Mouse (Mus musculus) midbrain, embryonic 11.5 days (tissue): ENCODE results near the gene Kif14. TPM values are rescaled to one million over a fixed set of nuclear protein-coding genes. Genes with fewer than 3 reads are reported as not detected.

Experiments used
- ATAC-seq: fragments of 200-750 bp; cut with Nextera tagmentation; 2 replicates; pipeline ENCODE4 v1.8.0; 2017; ENCODE audit warnings: moderate TSS enrichment, moderate library complexity; ENCODE audit not compliant: low FRiP score
- DNase-seq: peaks from one replicate; pipeline ENCODE4 v3.0.0; 2015; ENCODE audit warnings: low spot score; ENCODE audit errors: missing footprints
- H3K27ac ChIP-seq: fragments of 300-500 bp; sonication (generic); 2 replicates; pipeline ENCODE4 v1.5.1; 2014; ENCODE audit warnings: low read depth, low read length
- H3K27me3 ChIP-seq: fragments of 300-500 bp; sonication (generic); 2 replicates; pipeline ENCODE4 v1.6.1; 2014; ENCODE audit warnings: mild to moderate bottlenecking, low read length, moderate library complexity, mixed read lengths; ENCODE audit not compliant: control insufficient read depth, insufficient read depth
- H3K36me3 ChIP-seq: fragments of 300-500 bp; sonication (generic); 2 replicates; pipeline ENCODE4 v1.6.1; 2014; ENCODE audit warnings: mild to moderate bottlenecking, low read length, moderate library complexity, mixed read lengths; ENCODE audit not compliant: control insufficient read depth, insufficient read depth
- H3K4me1 ChIP-seq: fragments of 300-500 bp; sonication (generic); 2 replicates; pipeline ENCODE4 v1.6.1; 2014; ENCODE audit warnings: low read length; ENCODE audit not compliant: control insufficient read depth, insufficient read depth
- H3K4me2 ChIP-seq: fragments of 300-500 bp; sonication (generic); 2 replicates; pipeline ENCODE4 v1.6.1; 2014; ENCODE audit warnings: mild to moderate bottlenecking, moderate library complexity
- H3K4me3 ChIP-seq: fragments of 300-500 bp; sonication (generic); 2 replicates; pipeline ENCODE4 v1.5.1; 2014; ENCODE audit warnings: low read depth, low read length
- H3K9ac ChIP-seq: fragments of 300-500 bp; sonication (generic); 2 replicates; pipeline ENCODE4 v1.6.1; 2014; ENCODE audit warnings: low read length
- H3K9me3 ChIP-seq: fragments of 300-500 bp; sonication (generic); 2 replicates; pipeline ENCODE4 v1.6.1; 2016; ENCODE audit warnings: low read length; ENCODE audit not compliant: control insufficient read depth
- WGBS: fragments of 180-500 bp; shearing (Covaris S2); extraction: QIAGEN DNeasy Blood & Tissue Kit; methylation state at CpG from one replicate; pipeline ENCODE4 v1.1.7; 2014; 5-methylcytosine and 5-hydroxymethylcytosine counted together
- polyA plus RNA-seq: library from polyadenylated mRNA; unstranded; fragments of >200 nt; fragmentation: Nextera tagmentation; extraction: Ambion mirVana; gene quantifications from 2 replicates; pipeline ENCODE4 v1.2.1, GENCODE M21; 2014

The Kif14 gene
- polyA plus RNA-seq = 7.4 and 8.0 TPM in 2 replicates

- peaks cover 8% of the 10 kb centered on the region; the same call in 1 of the 2 replicates for H3K36me3 ChIP-seq
- DNase-seq (peak; percentile 100), ATAC-seq (peak; percentile 99)
- H3K9ac ChIP-seq = peak within 1 kb of the TSS; percentile 78
- H3K4me2 ChIP-seq = peak within 1 kb of the TSS; percentile 90
- H3K4me3 ChIP-seq = peak within 1 kb of the TSS; percentile 66
- peaks cover 10% of the 10 kb centered on the region for H3K4me1 ChIP-seq
- 1% methylated on average over 52 of the region's 52 CpGs for WGBS
- no peaks in the 10 kb centered on the region for H3K27me3 ChIP-seq
- no peaks in the 10 kb centered on the region for H3K9me3 ChIP-seq
- no peak within 1 kb of the TSS for H3K27ac ChIP-seq
Observed at GRCm38 (mm10) chr1:136466143-136466811, at the start of gene Kif14. Kif14 (plus strand) TSS chr1:136466343.

DNA sequence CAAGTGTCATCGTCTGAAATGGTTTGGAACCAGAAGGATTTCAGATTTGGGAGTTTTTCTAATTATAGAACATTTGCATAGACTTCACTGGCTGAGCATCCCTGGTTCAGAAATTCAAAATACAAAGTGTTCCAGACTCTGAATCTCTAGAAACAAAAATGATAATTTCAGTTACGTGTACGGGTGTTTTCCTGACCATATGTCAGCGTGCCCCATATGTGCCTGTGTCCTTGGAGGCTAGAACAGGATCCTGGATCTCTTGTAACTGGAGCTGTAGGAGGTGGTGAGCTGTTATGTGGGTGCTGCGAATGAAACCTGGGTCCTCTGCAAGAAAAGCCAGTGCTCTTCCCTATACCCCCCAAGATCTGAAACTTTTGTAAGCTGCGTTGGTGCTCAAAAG, 47.8 kb upstream of the Kif14 start:
- Histone ChIP-seq H3K4me1 (no peaks in the 10 kb centered on the region), H3K27me3 (no peaks in the 10 kb centered on the region), H3K36me3 (no peaks in the 10 kb centered on the region), H3K4me2 (no peak overlapping the region), H3K4me3 (no peak overlapping the region), H3K9me3 (no peaks in the 10 kb centered on the region), H3K27ac (no peak overlapping the region), H3K9ac (no peak overlapping the region)
- DNase-seq (no peak), ATAC-seq (no peak)
- 92% methylated on average over 6 of the region's 6 CpGs for WGBS

GRCm38 (mm10) chr1:136427166-136427969, 38.8 kb upstream of the Kif14 start:
- no peak overlapping the region for H3K9ac ChIP-seq
- ATAC-seq (no peak), DNase-seq (no peak)
- WGBS = 77% methylated on average over 11 of the region's 11 CpGs
- no peaks in the 10 kb centered on the region for H3K27me3 ChIP-seq
- no peaks in the 10 kb centered on the region for H3K4me1 ChIP-seq
- H3K36me3 ChIP-seq = no peaks in the 10 kb centered on the region
- H3K9me3 ChIP-seq = no peaks in the 10 kb centered on the region
- H3K4me3 ChIP-seq = no peak overlapping the region
- H3K4me2 ChIP-seq = no peak overlapping the region
- H3K27ac ChIP-seq = no peak overlapping the region

GRCm38 (mm10) chr1:136428981-136429380, 37.2 kb upstream of the Kif14 start:
- ATAC-seq = no peak

DNA sequence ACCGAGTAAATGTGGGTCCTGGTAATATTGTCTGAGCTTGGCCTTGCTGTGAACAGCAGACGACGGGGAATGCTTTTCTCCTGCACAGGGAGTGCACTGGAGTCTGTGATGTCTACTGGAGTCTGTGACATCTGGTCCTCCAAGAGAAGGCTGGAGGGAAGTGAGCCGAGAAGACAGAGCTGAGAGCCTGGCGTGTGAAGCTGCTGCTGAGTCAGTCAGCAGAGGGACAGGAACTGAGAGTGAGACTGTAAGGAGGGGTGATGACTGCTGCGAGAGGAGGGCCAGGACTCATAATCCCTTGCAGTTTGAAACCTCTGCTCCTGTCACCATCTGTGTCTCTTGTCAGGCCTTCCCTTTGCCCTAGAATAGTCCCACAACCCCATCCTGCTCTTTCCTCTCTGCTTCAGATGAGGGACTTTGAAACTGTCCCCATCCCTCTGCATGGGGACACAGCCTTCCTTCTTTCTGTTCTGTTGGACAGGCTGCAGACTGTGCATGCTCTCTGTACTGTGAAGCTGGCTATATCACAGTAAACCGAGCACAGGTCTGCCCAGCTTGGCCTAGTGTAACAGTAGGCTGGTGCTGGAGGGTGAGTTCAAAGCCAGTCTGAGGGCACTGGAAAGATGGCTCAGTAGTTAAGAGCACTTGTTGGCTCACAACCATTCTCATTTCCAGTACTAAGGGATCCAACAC, 35.9 kb upstream of the Kif14 start:
- Histone ChIP-seq H3K9me3 (no peaks in the 10 kb centered on the region), H3K4me3 (no peak overlapping the region), H3K27me3 (no peaks in the 10 kb centered on the region), H3K36me3 (no peaks in the 10 kb centered on the region), H3K9ac (no peak overlapping the region), H3K4me1 (no peaks in the 10 kb centered on the region), H3K4me2 (no peak overlapping the region), H3K27ac (no peak overlapping the region)
- ATAC-seq (no peak), DNase-seq (no peak)
- 79% methylated on average over 7 of the region's 7 CpGs for WGBS

More at GRCm38 (mm10) chr1:136428981-136429380, 37.2 kb upstream of the Kif14 start:
- H3K4me2 ChIP-seq = no peak overlapping the region
- H3K9me3 ChIP-seq = no peaks in the 10 kb centered on the region
- H3K27me3 ChIP-seq = no peaks in the 10 kb centered on the region
- no peak overlapping the region for H3K27ac ChIP-seq
- DNase-seq = no peak
- H3K4me1 ChIP-seq = no peaks in the 10 kb centered on the region
- H3K9ac ChIP-seq = no peak overlapping the region
- no peaks in the 10 kb centered on the region for H3K36me3 ChIP-seq
- WGBS = 87% methylated on average over 4 of the region's 4 CpGs
- H3K4me3 ChIP-seq = no peak overlapping the region

DNA sequence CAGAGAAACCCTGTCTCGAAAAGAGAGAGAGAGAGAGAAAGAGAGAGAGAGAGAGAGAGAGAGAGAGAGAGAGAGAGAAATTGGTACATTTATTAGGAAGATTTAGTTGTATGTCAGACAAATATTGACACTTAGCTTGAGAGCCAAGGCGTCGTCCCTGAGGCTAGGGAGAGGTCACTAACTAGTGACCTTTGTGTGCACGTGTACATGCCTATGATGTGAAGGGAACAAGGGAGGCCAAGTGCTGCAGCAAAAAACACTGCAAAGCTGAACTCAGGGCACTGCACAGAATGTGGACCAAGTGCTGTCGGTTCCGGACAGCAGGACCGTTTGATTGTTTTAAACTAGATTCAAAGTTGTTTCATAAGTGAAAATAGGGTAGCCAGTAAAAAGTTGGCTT, 25.4 kb upstream of the Kif14 start:
- DNase-seq (no peak), ATAC-seq (no peak)
- 84% methylated on average over 7 of the region's 7 CpGs for WGBS
- H3K9ac ChIP-seq = no peak overlapping the region
- H3K4me2 ChIP-seq = no peak overlapping the region
- no peaks in the 10 kb centered on the region for H3K4me1 ChIP-seq
- H3K9me3 ChIP-seq = no peaks in the 10 kb centered on the region
- H3K27me3 ChIP-seq = no peaks in the 10 kb centered on the region
- no peak overlapping the region for H3K27ac ChIP-seq
- no peak overlapping the region for H3K4me3 ChIP-seq
- no peaks in the 10 kb centered on the region; the same call in 1 of the 2 replicates for H3K36me3 ChIP-seq

DNA sequence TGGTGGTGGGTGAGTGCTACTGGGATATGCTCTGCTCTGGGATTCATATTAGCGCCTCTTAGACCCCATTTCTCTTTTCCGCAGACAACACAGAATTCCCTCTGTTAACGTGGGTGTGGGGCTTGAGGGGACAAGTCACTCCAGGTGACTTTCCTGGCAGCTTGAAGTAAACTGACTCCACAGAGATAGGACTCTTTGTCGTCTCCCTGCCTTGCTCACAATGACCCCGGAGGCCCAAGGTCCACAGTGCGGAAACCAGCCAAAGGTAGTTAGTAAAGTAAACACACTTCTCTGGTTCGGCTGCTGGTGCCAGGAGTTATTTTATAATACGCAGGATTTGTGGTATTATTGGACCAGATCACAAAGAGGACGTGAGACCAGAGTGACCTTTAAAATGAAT, 23.3 kb upstream of the Kif14 start:
- DNase-seq = no peak
- 75% methylated on average over 9 of the region's 9 CpGs for WGBS
- Histone ChIP-seq H3K9me3 (no peaks in the 10 kb centered on the region), H3K4me3 (no peak overlapping the region), H3K27ac (no peak overlapping the region), H3K4me1 (no peaks in the 10 kb centered on the region), H3K36me3 (no peaks in the 10 kb centered on the region; the same call in 1 of the 2 replicates), H3K9ac (no peak overlapping the region), H3K4me2 (no peak overlapping the region), H3K27me3 (no peaks in the 10 kb centered on the region)
- ATAC-seq = no peak

DNA sequence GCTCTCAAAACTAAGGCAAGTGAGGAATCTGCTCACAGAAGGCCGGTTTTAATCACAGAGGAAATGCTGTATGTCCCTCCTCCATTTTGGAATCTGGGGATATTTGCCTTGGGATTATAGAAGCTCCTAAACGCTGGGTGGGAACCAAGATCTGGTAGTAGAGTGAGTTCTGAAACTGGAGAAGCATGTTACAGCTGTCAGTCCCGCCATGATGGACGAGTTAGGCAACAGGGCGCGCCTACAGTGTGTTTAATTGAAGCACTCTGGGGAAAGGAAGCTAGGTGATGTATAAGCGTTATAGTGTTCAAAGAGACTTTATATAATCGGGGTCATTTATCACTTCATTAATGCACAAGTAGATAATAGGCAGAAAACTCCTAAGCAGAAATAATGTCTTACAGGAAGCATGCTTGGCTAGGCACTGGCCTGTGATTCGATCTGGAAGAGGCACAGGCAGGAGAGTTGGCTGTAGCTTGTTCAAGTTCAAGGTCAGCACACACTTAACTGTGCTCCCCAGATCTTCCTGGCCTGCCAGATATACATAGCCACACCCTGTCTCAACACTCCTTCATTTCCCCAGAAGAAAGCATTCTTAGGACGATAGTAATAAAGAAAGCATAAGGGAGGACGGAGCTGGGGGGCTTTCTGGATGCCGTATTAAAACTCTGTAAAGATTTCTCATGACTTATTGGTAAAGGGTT, 21.4 kb upstream of the Kif14 start:
- H3K4me3 ChIP-seq = no peak overlapping the region
- H3K9ac ChIP-seq = no peak overlapping the region
- no peak overlapping the region for H3K27ac ChIP-seq
- WGBS = 88% methylated on average over 12 of the region's 12 CpGs
- no peaks in the 10 kb centered on the region for H3K9me3 ChIP-seq
- no peaks in the 10 kb centered on the region for H3K27me3 ChIP-seq
- no peak for DNase-seq
- H3K4me1 ChIP-seq = no peaks in the 10 kb centered on the region
- ATAC-seq = no peak
- no peak overlapping the region for H3K4me2 ChIP-seq
- no peaks in the 10 kb centered on the region; the same call in 1 of the 2 replicates for H3K36me3 ChIP-seq
